Mouse (Mus musculus): ENCODE data around the gene 7530416G11Rik.

The 7530416G11Rik gene

DNA sequence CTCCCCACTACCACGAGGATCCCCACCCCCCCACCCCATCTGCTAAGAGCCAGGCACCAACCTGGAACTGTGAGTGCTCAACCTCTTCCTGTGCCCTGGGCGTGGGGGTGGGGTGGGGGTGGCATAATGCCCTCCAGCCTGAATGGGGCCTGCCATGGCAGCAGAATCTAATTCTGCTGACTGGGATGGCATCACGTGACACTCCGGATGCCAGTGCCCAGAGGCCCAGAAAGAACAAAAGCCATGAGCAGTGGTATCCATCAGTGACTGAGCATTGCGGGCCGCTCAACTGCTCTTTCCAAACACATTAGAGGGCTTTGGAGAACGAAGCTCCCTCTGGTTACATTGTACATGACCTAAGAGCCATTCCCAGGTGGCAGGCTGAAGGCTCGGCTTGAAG, at the start of gene 7530416G11Rik:
Gene 7530416G11Rik, minus strand, starts transcription at position 101 of the 400 bp plus-strand sequence.
- no peak for DNase-seq (ENCODE audit: low spot score)

DNA sequence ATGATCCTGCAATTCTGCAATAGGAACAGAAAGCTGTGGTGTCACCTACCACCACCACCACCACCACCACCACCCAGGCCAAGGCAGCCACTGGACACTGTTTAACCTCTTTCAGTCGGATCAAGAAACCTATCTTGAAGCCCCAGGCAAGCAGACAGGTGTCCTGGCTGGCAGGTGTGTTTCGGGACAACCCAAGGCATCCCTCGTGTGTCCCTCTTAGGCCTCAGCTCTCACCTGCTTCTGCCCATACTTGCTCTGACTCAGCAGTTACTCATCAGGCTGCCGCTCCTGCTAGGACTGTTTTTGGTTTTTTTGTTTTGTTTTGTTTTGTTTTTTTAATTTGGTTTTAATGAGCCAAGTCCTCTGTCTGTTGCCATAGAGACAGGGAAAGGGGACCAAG, 43.5 kb upstream of the 7530416G11Rik start:
- DNase-seq (ENCODE audit: low spot score) = no peak

DNA sequence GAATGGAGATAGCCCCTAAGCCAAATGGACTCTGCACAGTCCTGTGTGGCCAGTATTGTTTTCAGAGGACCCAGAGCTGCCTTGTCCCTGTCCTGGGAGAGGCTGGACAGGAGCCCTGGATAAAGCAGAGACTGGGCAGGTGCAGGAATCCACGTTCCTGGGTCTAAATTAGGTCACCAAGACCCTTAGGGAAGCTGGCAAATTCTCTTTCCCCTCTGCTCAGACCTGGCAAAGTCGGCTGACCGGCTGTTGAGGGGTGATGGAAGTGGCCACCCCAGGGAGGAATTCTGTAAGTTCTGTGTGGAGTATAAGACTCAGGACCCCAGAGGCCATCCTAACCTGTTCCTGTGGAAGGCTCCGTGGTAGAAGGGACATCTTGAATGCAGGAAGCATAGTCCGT, 42.3 kb upstream of the 7530416G11Rik start:
- DNase-seq (ENCODE audit: low spot score) = no peak

DNA sequence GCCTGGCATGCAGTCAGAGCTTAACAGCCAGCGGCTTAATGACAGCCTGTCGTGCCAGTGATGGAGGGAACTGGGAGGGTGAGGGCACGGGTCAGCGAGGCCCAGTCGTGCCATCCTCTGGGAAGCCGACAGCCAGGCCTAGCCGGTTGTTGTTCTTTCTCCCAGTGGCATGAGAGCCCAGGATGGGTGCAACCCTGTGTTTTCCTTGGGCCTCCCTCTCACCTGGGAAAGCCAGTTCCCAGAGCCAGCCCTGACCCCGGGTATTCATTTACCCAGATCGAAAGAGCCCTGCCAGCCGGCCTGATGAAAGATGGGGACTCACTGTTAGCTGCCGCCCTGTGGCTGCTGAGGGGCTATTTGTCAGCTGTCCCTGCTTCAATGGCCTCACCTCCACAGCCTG, 35.1 kb upstream of the 7530416G11Rik start:
- DNase-seq (ENCODE audit: low spot score) = peak; percentile 34

DNA sequence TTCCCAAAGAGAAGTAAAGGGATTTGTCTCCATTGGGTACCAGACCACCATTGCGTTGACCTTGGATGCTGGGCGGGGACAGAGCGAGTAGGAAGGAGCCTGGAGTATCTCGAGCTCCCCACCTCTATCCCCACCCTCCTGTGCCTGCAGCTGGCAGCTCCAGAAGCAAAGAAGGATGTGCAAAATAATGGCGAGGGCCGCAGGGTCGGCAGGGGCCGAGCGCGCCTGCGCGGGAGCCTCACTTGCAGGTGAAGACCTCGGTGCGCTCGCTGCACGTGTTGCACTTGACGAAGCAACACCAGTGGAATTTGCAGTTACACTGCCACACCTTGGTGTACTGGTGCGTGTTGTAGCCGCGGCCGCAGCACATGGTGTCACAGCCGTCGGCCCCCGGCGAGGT, 34.1 kb upstream of the 7530416G11Rik start:
- DNase-seq (ENCODE audit: low spot score) = no peak

DNA sequence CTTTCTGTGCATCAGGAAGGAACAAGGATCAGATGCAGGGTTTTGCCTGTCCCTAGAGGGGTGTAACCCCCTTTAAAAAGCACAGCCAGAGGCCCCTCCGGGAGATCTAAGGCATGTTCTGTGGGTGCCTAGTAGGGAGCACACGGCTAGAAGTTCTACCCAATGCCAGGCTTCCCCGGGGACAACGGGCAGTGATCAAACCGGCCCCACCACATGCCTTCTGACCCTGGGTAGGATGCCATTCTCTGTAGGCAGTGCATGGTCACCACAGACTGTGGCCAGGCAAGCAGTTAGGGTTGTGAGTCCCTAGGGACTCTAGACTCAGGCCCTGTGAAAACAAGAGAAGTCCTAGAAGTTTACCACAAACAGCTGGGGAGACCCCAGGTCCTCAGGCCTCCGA, 31.6 kb upstream of the 7530416G11Rik start:
- no peak for DNase-seq (ENCODE audit: low spot score)

DNA sequence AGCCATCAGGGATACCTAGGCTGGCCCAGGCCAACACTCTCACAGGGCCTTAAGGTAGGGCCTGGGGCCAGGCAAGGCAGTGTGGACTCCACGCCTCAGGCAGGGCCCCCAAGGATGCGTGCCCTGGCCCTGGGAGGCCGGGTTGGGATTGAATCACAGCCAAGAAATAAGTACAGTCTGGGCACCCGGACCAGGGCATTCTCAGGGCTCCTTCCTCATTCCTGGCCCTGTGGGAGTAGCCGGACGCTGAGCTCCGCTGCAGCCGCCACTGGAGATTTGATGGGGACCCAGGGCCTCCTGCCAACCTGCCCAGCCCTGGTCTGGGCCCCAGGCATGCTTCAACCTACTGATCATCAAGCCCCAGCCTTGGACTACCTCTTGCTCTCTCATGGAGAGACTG, 31.2 kb upstream of the 7530416G11Rik start:
- DNase-seq (ENCODE audit: low spot score) = no peak

DNA sequence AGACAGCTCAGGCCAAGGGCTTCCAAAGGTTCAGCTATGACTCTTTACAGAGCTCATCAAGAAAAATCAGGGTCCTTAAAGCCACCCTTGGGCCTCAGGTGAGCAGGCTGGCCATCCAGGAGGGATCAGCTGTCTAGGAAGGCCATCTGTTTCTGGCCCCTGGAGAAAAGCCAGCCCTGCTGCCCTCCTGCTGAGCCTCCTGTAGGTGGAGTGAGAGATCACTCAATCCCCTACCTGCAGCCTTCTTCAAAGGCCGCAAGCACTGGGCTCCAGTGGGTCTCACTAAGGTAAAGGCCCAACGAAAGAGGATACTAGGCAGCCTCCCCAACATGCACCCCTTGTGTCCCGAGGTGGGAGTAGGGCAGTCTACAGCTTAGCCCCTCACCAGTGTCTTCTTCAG, 29.0 kb upstream of the 7530416G11Rik start:
- no peak for DNase-seq (ENCODE audit: low spot score)

DNA sequence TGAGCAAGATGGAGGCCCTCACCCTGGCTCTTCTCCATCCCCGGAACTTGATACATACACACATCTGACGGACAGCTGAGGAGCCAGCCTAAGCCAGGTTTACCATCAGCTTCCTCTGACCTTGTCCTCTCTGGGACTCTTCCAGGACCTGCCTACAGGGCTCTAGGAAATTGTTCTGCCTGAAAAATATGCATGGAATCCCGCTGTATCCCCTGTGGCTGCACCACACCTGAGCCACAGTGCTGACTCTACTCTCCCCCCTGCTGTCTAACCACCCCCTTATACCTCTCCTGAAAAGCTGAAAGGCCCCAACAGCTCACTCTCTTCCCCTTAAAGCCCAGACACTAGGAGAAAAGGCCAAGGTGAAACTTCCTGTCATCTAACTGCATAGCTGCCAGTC, 26.9 kb upstream of the 7530416G11Rik start:
- DNase-seq (ENCODE audit: low spot score) = no peak

DNA sequence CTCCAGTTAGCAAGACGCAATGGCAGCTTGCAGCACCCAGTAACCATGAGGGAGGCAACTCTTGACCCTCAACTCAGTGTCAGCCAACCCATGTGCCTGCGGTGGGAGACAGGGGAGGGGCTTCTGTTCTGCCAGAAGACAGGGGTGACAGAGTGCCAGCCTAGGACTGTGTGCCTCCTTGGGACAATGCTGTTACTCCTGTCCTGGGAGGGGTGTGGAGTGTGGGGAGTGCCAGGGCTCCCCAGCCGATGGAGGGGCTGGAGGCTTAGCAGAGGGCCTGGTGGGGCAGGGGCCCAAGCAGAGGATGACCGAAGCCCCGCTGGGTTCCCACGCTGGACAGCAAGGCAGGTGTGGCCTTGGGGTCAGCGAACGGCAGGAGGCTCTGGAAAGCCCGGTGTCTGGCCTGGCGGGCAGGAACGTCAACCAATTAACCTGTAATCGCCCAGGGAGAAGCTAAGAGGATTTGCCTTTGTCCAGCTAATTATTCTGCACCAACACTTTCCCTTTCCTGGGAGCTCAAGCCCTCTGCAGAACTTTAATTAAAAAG, 21.4 kb upstream of the 7530416G11Rik start:
- DNase-seq (ENCODE audit: low spot score) = no peak

DNA sequence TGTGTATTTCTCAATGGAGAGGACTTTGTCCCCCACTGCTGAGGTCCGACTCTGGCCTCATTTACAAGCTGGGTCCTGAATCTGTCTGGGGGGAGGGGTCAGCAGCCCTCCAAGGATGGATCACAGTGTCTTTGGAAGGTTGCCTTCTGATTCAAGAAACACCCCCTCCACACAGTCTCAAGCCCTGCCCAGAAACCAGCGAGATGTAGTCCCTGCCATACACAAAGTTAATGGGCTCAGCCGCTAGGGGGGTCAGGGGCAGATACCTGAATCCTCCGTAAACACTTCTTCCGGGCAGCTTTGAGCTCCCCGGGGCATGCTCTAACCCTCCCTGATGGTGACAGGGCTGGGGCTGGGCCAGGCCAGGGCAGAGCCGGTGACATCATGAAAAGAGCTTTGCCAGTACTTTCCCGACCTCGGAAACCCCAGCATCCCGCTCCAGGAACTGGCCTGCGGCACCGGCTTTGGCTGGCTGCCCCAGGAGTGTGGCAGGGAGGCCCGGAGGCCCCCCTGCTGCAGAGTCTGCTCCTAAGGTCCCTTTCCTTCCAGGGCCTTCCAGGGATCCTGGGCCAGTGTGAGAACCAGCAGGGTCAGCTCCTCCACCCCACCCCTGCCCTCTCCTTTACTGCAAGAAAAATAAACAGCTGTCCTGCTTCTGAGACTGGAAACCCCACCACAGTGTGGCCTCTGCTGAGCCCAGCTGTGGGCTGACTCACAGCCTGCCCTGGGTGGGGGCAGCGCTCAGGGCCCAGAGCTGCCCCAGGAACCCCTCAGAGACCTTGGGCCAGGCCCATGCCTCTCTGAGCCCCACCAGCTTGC, 20.4 kb upstream of the 7530416G11Rik start:
- peak; percentile 55 for DNase-seq (ENCODE audit: low spot score)

DNA sequence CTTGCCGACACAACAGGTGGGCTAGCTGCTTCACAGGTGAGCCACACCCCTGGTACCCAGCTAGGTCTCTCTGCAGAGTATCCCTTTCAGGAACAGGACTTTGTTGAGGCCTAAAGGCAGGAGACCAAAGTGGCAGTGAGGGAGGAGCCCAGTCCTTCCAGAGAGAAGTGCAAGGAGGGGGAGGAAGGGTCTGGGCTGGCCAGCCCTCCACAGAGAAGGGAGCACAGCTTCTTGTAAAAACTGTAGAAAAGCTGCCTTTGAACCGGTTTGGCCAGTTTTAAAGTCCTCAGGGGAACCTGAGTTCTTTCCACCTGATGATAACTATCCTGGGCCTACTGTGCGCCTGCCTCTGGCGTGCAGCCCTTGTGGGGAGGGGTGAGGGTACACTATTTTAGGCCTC, 16.4 kb upstream of the 7530416G11Rik start:
- DNase-seq (ENCODE audit: low spot score) = peak; percentile 36

DNA sequence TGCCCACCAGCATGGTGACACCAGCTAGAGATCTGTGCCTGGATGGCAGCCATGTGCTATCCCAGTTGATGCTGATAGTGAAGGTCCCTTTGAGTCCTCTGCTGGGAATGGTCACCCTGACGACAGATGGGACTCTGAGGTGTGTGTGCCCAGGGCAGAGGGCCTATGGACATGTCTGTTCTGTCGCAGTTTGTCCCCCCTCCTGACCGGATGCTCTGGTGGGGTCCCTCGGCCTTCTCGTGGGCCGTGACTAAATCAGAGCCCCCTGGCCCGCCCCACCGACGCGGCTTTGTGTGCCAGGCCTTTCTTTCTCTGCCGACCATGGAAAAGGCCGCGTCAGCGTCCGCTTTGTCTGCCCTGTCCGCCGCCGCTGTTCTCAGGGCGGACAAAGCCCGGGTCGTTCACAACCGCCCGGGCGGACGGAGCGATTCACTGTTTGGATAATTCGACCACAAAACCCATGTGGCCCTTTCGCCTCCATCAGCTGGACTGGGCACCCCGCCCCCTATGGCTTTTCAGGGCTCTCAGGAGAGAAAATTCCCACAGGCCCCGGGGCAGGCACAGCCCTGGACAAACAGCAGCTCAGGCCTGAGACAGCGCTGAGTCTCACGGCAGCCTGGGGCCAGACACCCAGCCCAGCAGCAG, 4.5 kb upstream of the 7530416G11Rik start:
- peak; percentile 74 for DNase-seq (ENCODE audit: low spot score)

DNA sequence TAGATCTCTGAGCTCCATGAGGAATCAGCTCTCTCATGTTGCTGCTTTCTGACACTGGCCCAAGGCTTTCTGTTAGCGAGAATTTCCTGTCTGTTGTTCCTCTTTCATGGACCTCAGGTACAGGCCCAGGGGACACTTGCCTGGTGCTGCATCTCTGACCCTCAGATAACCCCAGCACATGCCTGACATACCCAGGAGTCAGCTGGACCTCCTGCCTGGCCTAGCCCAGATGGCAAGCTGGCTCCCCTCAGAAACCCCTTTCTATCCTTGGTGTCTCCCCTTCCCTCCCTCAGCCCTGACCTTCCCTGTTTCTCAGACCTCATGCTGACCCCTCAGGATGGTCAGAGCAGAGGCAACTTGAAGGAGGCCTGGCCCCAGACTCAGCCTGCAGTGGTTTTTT, 3.7 kb upstream of the 7530416G11Rik start:
- no peak for DNase-seq (ENCODE audit: low spot score)

DNA sequence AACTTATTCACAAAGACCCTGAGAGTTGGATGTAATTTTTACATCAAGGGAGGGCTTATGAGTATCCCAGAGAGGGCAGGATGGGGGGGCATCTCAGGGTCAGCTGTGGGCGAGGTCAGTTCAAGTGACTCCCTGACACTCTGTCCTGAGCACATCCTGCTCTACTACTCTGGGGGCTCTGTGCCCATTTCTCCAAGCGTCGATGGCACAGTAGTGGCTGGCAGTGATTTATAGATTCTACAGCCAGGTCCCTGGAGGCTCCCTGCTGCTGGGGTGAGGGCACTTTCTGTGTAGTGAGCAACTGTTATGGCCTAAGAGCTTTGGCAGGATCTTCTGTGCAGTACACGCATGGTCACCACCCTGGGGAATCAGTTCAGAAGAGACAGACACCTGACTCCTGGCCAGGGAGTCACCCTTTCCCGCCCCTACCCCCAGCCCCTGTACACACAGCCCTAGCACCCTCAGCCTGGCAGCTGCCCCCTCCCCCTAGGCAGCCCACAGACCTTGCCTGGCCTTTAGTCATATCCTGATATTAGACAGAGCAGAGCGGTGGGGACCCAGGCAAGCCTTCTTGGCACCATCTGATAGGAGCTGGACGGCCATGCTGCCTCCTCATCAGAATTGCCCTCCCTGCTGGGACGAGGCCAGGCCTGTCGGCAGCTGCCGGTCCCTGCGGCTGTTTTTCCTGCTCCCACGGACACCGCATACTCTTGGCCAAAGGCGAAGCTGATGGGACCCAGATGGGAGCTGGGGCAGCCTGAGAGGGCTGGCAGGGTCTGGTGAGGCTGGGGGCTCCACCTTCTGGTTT, 2.3 kb upstream of the 7530416G11Rik start:
- peak; percentile 24 for DNase-seq (ENCODE audit: low spot score)

DNA sequence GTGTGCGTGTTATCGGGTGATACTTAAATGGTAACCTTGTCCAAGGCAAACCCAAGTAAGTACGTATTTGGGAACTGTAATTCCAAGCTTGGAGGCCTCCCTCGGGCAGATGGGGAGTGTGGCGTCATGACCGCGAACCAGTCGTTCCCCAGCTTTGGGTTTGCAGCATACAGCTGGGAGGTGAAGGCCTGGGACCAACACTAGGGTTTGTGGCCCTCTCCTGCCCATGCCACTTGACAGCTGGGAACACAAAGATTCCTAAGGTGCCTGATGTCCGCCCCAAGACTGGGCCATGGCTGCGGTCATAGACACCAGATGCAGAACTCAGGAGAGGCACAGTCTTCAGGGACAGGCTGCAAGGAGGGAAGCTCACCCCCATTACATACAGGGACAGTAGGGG, 2.8 kb downstream of the 7530416G11Rik start:
- no peak for DNase-seq (ENCODE audit: low spot score)

DNA sequence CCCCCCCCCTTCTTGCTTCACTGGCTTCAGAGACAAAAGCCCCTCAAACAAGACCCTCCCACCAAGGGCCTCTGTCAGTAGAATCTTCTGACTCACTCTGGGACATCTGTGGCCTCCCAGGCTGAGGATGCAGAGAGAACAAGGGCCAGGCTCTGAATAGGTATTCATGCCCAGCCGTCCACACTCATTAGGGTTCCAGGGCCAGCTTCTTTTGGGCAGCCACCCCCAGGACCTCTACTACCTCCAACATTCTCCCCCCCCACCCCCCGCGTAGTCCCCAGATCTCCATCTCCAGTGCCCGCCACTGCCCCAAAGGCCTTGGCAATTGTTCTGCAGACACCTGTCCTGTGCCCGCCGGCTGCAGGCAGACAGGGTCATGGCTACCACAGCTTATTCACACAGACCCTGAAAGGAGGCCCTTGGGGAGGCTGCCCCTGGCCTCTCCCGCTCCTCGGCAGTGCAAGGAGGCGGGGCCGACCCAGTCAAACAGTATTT, 5.0 kb downstream of the 7530416G11Rik start:
- peak; percentile 65 for DNase-seq (ENCODE audit: low spot score)

DNA sequence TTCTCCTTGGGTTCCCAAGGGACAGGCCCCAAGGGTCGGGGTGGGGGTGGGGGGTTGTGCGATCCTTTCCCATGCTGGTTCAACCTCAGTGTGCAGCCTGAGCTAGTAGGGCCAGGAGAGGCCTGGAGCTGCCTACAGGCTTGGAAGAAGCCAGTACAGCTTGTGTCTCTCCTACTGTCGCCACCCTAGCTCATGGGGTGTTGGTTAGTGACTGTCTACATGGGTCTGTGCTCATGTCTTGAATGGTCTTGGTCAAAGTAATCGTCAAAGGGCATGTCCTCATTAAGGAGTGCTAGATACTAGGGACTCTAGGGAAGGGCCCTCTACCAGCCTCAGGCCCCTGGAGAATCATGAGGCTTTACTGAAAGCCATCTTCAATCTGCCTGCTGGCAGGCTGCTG, 5.5 kb downstream of the 7530416G11Rik start:
- DNase-seq (ENCODE audit: low spot score) = no peak

DNA sequence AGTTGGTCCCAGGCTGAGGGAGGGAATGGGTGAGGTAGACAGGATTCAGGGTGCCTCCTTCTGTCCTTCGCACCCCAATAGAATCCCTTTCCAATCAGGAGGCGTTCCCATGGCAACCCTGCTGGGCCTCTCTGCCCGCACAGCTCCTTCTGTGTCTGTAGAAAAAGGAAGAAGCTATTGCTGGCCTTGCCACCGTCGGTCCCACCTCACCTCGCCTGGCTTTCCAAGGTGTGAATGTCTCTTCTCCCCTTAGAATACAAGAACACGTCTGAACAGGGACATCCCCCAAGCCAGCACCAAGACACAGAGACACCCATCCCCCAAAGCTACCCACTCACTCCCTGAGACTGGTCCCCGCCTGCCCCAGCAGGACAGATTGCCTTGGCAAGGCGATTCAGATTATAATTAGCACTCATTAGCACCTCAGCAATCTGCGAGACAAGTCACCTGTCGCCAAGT, 8.8 kb downstream of the 7530416G11Rik start:
- DNase-seq (ENCODE audit: low spot score) = peak; percentile 38

DNA sequence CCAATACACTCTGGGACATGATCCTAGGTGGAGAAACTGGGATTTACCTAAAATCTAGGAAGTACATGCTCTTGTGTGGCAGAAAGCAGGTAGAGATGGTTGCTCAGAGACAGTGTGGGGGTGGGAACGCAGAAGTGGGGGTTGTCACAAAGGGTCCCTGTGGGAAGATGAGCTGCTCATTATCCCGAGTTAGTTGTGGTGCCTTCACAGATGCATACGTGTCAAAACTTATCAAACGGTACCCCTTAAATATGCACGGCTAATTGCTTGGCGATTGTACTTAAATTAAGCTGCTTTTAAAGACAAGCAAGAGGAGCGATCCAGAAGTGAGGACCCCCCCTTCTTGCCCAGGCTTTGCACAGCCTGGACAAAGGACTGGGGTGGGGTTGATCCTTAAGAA, 13.3 kb downstream of the 7530416G11Rik start:
- no peak for DNase-seq (ENCODE audit: low spot score)

DNA sequence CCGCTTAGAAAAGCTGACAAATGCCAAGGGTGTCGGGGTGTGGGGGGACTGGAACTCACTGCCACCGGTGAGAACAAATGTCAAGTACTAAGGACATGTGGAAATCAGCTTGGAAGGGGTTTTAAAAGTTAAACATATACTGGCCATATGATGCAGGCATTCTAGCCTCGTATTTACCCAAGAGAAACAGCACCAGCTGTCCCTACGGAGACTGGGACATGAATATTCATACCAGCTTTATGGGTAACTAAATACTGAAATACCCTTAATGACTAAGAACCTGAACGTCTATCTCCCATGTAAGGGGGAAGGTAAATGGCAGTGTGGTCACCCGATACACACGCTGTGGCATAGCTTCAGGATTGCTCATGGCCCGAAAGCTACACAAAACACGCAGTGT, 14.1 kb downstream of the 7530416G11Rik start:
- DNase-seq (ENCODE audit: low spot score) = no peak

DNA sequence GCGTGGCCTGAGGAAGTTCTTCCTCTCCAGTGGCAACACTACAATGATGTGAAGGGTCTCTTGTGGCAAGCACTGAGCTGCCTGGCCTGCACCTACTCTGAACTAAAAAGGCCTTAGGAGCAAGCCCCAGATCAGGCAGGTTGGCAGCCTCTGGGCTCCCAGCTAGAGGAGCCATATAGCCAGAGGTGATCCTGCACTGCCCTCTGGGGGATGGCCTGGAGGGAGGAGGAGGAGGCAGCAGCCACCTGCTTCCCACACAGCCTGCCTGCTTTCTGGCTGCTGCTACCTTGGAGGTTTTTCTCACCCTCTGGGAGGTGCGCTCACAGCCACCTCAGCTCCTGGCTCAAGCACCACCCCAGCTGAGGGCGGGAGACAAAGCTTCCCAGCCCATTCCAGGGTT, 22.4 kb downstream of the 7530416G11Rik start:
- peak; percentile 42 for DNase-seq (ENCODE audit: low spot score)
